Mouse (Mus musculus): ENCODE data around the gene Cblb.

DNA sequence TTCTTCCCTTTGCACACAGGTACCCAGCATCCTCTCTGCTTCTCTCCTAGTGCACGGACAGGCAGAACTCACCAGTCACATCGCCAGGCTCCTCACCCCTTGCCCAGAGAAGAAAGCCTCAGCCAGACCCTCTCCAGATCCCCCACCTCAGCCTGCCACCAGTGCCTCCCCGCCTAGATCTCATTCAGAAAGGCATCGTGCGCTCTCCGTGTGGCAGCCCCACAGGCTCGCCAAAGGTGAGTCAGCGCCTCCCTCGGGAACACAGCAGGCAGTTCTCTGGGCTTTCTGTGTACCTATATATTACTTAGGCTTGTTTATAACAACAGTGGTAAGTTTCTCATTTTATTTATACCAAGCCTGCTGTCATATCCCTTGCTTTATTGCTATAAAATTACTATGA lies 133.2 kb downstream of the Cblb start:
- no peak for TF ChIP-seq CTCF (IDR thresholded peaks at IDR 0.05; ENCODE audit: low read depth)
- no peak for TF ChIP-seq EP300 (IDR thresholded peaks at IDR 0.05; ENCODE audit: low read depth)

Data from liver, embryonic 14.5 days (tissue).